Mouse (Mus musculus): ENCODE data around the gene Itgb5. TPM values are rescaled to one million over a fixed set of nuclear protein-coding genes. Genes with fewer than 3 reads are reported as not detected.
A peak's percentile ranks its signal among the peaks of the same experiment; 100 is the strongest.

Gene Itgb5
- polyA plus RNA-seq, 1 experiment from 2014 or later, result 46.9 TPM

DNA sequence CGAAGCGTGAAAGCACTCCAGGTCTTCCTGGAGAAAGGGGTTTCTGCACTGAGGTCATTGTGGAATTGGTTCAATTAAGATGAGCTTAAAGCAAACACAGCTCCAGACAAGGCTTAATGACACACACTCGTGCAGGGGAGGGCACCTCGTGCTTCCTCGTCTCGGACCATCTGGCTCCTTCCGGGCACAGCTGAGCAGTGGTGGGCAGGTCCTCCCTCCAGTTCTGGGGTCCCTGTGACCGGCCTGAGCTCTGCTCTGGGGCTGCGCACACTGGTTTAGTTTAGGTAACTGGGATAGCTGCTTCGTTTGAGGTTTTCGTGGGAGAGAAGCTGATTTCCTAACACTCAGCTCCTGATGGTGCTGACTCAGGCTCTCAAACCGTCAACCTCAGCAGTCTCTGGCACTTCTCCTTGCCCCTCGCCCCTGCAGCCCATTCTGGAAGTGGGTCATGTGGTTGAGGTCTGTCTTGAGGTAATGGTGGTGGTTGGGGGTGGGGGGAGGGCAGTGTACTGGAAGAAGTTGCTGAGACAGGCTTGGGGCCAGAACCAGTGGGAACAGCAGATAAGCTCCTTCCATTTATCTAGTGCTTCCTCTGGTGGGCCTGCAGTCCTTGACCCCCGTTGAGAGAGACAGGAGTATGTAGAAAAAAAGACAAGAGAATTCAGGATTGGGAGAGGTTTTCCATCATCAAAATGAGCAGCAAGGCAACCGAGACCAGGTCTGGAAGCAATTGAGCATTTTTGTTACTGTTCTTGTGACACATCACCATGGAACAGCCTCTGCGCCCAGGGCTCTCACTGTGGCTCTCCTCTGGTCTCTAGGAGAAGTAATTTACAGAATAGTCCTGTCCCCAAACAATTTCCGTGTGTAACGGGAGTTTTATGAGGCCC, 92.9 kb downstream of the Itgb5 start:
- 15% methylated on average over 18 of the region's 18 CpGs for WGBS
- no peak overlapping the region for H3K4me3 ChIP-seq (replicated peaks)
- no peaks in the 10 kb centered on the region for H3K27me3 ChIP-seq
- peaks cover 49% of the 10 kb centered on the region for H3K4me1 ChIP-seq
- H3K4me2 ChIP-seq, result peak overlapping the region; percentile 8
- H3K9ac ChIP-seq, result no peak overlapping the region
- no peaks in the 10 kb centered on the region for H3K9me3 ChIP-seq (replicated peaks)
- peaks cover 10% of the 10 kb centered on the region; the same call in 1 of the 2 replicates for H3K36me3 ChIP-seq
- peak; percentile 87 for ATAC-seq (replicated peaks; ENCODE audit: low FRiP score)
- H3K27ac ChIP-seq, result peak overlapping the region; percentile 80

DNA sequence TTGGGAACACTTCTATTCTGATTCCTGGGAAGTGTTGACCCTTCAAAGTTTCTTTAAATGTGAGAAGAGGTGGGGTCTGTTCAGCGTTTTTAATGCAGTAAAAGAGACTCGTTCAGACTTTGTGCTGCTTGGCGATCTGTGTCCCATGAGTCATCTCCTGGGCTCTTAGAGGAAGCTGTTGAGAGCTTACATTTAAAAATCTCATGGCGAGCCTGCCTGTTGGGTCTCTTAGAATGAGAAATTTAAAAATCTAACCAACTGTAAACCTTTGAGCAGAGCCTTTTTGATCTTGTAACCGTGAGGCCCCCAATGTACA, 93.5 kb downstream of the Itgb5 start:
- no peak overlapping the region for H3K4me3 ChIP-seq (replicated peaks)
- peaks cover 10% of the 10 kb centered on the region; the same call in 1 of the 2 replicates for H3K36me3 ChIP-seq
- H3K4me2 ChIP-seq, result no peak overlapping the region
- H3K4me1 ChIP-seq, result peaks cover 43% of the 10 kb centered on the region
- ATAC-seq (replicated peaks; ENCODE audit: low FRiP score), result no peak
- H3K9me3 ChIP-seq (replicated peaks), result no peaks in the 10 kb centered on the region
- 21% methylated on average over 5 of the region's 5 CpGs for WGBS
- H3K27me3 ChIP-seq, result no peaks in the 10 kb centered on the region
- H3K27ac ChIP-seq, result peak overlapping the region; percentile 80
- no peak overlapping the region for H3K9ac ChIP-seq

DNA sequence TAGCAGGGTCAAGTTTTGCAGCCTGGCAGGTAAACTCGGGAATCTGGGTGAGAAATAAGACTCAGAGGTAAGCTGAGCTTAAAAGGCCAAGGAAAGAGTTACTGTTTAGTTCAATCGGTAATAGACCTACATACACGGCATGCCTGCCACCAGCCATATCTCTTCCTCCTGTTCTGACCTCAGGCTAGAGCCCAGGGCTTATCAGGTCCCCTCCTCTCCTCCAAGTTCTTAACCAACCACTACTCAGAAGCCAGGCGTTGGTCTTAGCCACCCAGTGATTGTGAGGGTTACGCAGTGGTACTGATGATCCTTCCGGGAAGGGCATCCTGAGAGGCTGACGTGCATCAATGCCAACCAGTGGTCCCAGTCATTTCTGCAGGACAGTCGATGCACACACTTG, 94.3 kb downstream of the Itgb5 start:
- no peak overlapping the region for H3K4me3 ChIP-seq (replicated peaks)
- peaks cover 46% of the 10 kb centered on the region for H3K4me1 ChIP-seq
- H3K4me2 ChIP-seq, result no peak overlapping the region
- no peaks in the 10 kb centered on the region for H3K9me3 ChIP-seq (replicated peaks)
- no peaks in the 10 kb centered on the region for H3K27me3 ChIP-seq
- H3K9ac ChIP-seq, result no peak overlapping the region
- peak overlapping the region; percentile 80; the same call in 1 of the 2 replicates for H3K27ac ChIP-seq
- ATAC-seq (replicated peaks; ENCODE audit: low FRiP score), result no peak
- peaks cover 10% of the 10 kb centered on the region; the same call in 1 of the 2 replicates for H3K36me3 ChIP-seq
- 80% methylated on average over 8 of the region's 8 CpGs for WGBS

DNA sequence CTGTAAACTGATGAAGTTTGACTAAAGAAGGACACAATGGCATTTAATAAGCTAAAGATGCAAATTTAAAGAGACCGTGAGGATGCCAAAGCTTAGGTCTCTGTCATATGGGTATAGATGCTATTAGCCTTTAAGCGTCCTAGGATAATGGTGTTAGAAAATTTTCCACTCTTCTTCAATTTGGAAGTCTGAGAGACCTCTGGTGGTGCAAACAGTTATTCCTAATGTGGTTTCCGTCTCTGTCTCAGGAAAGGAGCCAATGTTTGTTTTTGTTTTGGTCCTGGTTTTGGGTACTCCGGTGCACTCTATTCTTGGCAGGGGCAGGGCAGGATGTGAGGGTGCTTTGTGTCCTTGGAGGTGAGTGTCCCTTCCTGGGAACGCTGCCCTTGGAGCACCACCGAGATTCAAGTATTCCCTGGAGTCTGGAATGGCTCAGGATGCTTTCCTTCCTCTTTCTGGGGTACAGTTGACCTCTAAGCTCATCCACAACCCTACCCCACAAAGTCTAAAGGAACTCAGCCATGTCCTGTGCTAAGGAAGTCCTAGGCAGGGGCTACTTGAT, 97.9 kb downstream of the Itgb5 start:
- no peak for ATAC-seq (replicated peaks; ENCODE audit: low FRiP score)
- no peaks in the 10 kb centered on the region for H3K27me3 ChIP-seq
- H3K9ac ChIP-seq, result no peak overlapping the region
- 70% methylated on average over 6 of the region's 6 CpGs for WGBS
- H3K4me3 ChIP-seq (replicated peaks), result no peak overlapping the region
- H3K9me3 ChIP-seq (replicated peaks), result no peaks in the 10 kb centered on the region
- H3K4me1 ChIP-seq, result peaks cover 34% of the 10 kb centered on the region
- no peak overlapping the region for H3K27ac ChIP-seq
- no peak overlapping the region for H3K4me2 ChIP-seq
- no peaks in the 10 kb centered on the region for H3K36me3 ChIP-seq

DNA sequence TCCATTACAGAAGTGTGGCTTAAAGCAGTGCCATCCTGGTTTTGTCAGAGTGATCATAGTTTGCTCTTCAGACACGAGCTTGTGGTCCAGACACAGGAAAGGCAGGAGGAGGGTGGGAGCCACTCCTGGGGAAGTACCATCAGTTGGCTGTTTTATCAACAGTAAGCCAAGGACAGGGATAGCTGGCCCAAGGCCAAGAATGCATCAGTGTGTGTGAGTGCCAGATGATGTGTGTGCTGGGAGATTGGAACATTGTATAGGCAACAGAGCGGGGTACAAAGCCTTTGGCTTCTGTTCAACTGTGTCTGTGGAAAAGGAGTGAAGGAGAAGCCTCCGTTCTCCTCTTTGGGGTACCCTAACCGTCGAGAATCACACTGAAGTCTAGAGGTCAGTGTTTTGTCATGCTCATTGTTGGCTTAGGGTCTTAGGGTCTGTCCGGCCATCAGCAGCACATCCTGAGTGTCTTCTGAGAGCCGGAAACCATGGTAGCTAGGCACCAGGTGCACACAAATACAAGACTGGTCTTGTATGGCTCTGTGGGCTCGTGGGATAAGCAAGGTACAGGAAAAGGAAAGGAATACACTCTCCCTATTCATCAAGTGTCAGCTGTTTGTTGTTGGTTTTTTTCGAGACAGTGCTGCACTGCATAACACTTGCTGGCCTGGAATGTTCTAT, 99.5 kb downstream of the Itgb5 start:
- H3K27me3 ChIP-seq, result no peaks in the 10 kb centered on the region
- peaks cover 32% of the 10 kb centered on the region for H3K4me1 ChIP-seq
- 76% methylated on average over 9 of the region's 9 CpGs for WGBS
- no peak overlapping the region for H3K9ac ChIP-seq
- no peaks in the 10 kb centered on the region for H3K36me3 ChIP-seq
- no peak for ATAC-seq (replicated peaks; ENCODE audit: low FRiP score)
- H3K4me2 ChIP-seq, result no peak overlapping the region
- no peak overlapping the region for H3K4me3 ChIP-seq (replicated peaks)
- H3K27ac ChIP-seq, result peak overlapping the region; percentile 45; the same call in 1 of the 2 replicates
- no peaks in the 10 kb centered on the region for H3K9me3 ChIP-seq (replicated peaks)

DNA sequence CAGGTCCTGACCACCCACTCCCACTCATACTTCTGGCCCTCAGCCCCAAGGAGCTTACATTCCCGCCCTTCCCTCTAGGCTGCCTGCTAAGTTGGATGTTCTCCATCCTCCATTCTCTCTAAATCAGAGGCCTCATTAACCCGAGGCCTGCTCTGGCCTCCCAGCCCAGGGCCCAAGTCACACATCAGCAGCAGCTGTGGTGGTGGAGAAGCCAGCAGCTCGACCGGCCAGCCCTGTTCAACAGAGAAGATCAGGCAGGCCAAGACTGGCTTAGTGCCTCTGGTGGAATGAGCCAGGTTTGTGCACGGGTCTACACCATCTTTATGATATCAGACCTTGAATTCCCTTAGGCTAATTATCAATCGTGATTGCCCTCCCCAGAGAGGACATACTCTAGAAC, 101.3 kb downstream of the Itgb5 start:
- H3K27ac ChIP-seq, result no peak overlapping the region
- H3K4me3 ChIP-seq (replicated peaks), result no peak overlapping the region
- H3K27me3 ChIP-seq, result 0 out of 2 replicates have a peak, but pooled peaks cover under 1% of the 10 kb centered on the region
- no peak for ATAC-seq (replicated peaks; ENCODE audit: low FRiP score)
- no peaks in the 10 kb centered on the region for H3K36me3 ChIP-seq
- peaks cover 42% of the 10 kb centered on the region for H3K4me1 ChIP-seq
- H3K9me3 ChIP-seq (replicated peaks), result no peaks in the 10 kb centered on the region
- H3K9ac ChIP-seq, result no peak overlapping the region
- H3K4me2 ChIP-seq, result no peak overlapping the region
- WGBS, result 85% methylated on average over 6 of the region's 6 CpGs

DNA sequence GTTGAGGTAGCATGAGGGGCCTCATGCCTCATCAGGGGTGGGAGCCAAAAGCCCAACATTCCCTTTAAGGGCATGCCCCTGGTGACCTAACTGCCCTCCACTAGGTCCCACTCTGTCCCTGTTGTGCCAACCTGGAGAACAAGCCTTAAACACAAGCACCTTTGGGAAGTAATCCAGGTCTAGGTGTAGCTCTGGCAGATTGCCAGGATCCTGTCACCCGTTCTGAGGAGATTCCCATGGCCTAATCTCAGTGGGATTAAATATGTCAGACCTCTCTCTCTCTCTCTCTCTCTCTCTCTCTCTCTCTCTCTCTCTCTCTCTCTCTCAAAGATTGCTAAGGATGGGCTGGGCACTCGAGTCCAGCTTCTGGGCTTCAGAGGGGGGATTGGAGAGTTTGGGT, 102.2 kb downstream of the Itgb5 start:
- no peak overlapping the region for H3K4me3 ChIP-seq (replicated peaks)
- no peaks in the 10 kb centered on the region for H3K9me3 ChIP-seq (replicated peaks)
- no peak overlapping the region for H3K9ac ChIP-seq
- H3K27me3 ChIP-seq, result peaks cover 8% of the 10 kb centered on the region; the same call in 1 of the 2 replicates
- no peak for ATAC-seq (replicated peaks; ENCODE audit: low FRiP score)
- H3K4me2 ChIP-seq, result no peak overlapping the region
- no peak overlapping the region for H3K27ac ChIP-seq
- peaks cover 43% of the 10 kb centered on the region for H3K4me1 ChIP-seq
- no peaks in the 10 kb centered on the region for H3K36me3 ChIP-seq
- 56% methylated on average over 2 of the region's 2 CpGs for WGBS

DNA sequence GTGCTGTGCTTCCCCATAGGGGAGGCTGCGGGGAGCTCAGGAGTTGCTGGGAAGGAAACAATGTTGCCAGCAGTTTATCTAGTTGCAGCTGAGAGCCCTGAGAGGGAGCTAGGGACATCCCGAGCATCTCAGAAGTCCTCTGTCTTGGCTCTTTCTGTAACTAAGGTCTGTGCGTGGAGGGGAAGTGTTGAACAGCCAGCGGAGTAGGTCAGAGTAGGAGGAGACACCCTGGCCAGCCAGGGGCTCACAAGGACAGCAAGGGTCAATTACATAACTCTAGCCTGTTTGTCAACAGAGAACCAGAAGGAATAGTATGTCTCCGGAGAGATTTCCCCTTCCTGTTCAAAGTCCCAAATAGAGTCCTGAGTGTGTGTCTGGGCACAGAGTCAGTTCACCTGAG, 102.7 kb downstream of the Itgb5 start:
- Histone ChIP-seq H3K4me1 (peaks cover 46% of the 10 kb centered on the region), H3K27ac (no peak overlapping the region), H3K9ac (no peak overlapping the region), H3K4me2 (no peak overlapping the region), H3K36me3 (no peaks in the 10 kb centered on the region), H3K4me3 (replicated peaks) (no peak overlapping the region), H3K27me3 (peaks cover 11% of the 10 kb centered on the region; the same call in 1 of the 2 replicates), H3K9me3 (replicated peaks) (no peaks in the 10 kb centered on the region)
- no peak for ATAC-seq (replicated peaks; ENCODE audit: low FRiP score)
- 52% methylated on average over 5 of the region's 5 CpGs for WGBS

DNA sequence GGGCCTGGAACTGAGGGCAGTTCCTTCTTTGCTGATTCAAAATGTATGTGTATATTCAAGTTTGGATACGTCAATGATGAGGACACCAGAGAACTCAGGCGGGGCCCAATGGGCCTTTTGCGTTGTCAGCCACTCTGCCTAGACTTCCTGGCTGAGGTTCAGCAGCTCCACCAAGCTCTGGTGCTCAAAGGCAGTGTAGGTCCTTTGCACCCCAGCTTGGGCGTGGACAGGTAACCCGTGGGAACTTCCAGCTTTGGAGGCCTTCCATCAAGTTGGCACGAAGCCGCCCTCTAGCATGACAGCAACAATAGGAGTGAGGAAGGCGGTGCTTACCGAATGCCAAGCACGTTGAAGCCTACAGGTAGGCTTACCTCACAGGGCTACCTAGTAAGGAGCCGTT, 103.9 kb downstream of the Itgb5 start:
- no peak overlapping the region for H3K4me3 ChIP-seq (replicated peaks)
- no peak overlapping the region for H3K27ac ChIP-seq
- H3K4me1 ChIP-seq, result peaks cover 53% of the 10 kb centered on the region
- no peaks in the 10 kb centered on the region for H3K9me3 ChIP-seq (replicated peaks)
- 88% methylated on average over 11 of the region's 11 CpGs for WGBS
- no peak overlapping the region for H3K4me2 ChIP-seq
- H3K9ac ChIP-seq, result no peak overlapping the region
- no peaks in the 10 kb centered on the region for H3K36me3 ChIP-seq
- no peak for ATAC-seq (replicated peaks; ENCODE audit: low FRiP score)
- peaks cover 20% of the 10 kb centered on the region for H3K27me3 ChIP-seq

DNA sequence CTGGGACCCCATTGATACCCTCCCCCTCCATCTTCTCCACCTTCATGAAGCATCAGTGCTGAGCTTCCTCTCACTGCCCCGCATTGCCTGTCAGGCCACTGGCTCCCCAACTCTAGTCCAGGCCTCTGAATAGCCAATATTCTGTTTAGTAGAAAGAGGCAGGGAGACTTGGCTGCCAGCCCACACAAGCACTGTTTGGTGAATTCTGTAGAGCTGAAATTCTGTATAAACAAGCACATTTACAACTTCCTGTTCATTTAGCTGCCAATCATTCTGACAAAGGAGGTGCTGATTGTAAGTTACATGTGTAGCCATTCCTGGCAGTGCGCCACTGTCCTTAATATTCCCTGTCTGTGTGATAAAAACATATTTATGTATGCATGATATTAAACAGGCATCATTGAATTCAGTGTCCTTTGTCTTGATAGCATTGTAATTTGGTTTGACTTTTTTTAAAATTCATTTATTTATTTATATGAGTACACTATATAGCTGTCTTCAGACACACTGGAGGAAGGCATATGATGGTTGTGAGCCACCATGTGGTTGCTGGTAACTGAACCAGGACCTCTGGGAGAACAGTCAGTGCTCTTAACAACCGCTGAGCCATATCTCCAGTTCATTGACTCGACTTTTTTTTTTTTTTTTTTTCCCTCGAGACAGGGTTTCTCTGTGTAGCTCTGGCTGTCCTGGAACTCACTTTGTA, 105.4 kb downstream of the Itgb5 start:
- no peak overlapping the region for H3K4me2 ChIP-seq
- WGBS, result 36% methylated on average over 5 of the region's 5 CpGs
- H3K4me3 ChIP-seq (replicated peaks), result no peak overlapping the region
- peaks cover 20% of the 10 kb centered on the region for H3K27me3 ChIP-seq
- no peaks in the 10 kb centered on the region for H3K36me3 ChIP-seq
- no peak overlapping the region for H3K9ac ChIP-seq
- H3K9me3 ChIP-seq (replicated peaks), result no peaks in the 10 kb centered on the region
- peak overlapping the region; percentile 67 for H3K27ac ChIP-seq
- peaks cover 58% of the 10 kb centered on the region for H3K4me1 ChIP-seq
- ATAC-seq (replicated peaks; ENCODE audit: low FRiP score), result peak; percentile 23

DNA sequence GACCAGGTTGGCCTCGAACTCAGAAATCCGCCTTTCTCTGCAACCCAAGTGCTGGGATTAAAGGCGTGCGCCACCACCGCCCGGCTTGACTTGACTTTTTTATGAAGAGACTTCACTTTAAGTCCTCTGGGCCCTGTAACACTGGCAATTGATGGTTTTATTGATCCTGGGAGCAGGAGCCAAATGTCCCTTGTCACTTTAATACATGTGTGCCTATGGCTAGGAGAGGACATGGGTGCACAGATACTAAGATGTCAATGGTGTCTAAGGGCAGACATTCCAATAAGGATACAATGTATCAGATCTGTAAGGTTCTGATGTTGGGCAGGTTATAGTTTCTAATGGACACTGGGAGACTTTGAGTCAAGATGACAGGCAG, 105.9 kb downstream of the Itgb5 start:
- Histone ChIP-seq H3K9me3 (replicated peaks) (no peaks in the 10 kb centered on the region), H3K27me3 (peaks cover 20% of the 10 kb centered on the region), H3K36me3 (no peaks in the 10 kb centered on the region), H3K4me2 (no peak overlapping the region), H3K4me3 (replicated peaks) (no peak overlapping the region), H3K9ac (no peak overlapping the region), H3K27ac (no peak overlapping the region), H3K4me1 (peaks cover 63% of the 10 kb centered on the region)
- WGBS, result 75% methylated on average over 6 of the region's 6 CpGs
- ATAC-seq (replicated peaks; ENCODE audit: low FRiP score), result no peak

DNA sequence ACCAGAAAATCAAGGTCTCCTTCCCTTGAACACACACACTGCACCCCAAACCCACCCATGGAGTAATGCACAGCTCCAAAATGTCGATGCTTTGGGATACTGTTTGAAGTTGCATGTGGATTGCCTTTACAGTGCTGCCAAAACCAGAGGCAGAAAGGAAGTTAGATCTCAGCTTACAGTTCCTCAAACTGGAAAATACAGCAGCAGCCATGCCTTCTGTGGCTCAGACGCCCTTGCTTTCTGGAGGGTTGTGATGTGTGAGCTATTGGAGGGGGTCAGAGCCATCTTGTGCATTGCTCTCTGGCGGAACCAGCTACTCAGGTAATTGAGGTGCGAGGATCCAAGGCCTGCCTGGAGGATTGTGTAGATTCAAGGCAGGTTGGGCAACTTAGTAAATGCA, 107.4 kb downstream of the Itgb5 start:
- Histone ChIP-seq H3K36me3 (no peaks in the 10 kb centered on the region), H3K9ac (no peak overlapping the region), H3K27ac (no peak overlapping the region), H3K9me3 (replicated peaks) (no peaks in the 10 kb centered on the region), H3K4me2 (no peak overlapping the region), H3K4me1 (peaks cover 73% of the 10 kb centered on the region), H3K4me3 (replicated peaks) (no peak overlapping the region), H3K27me3 (peaks cover 20% of the 10 kb centered on the region)
- ATAC-seq (replicated peaks; ENCODE audit: low FRiP score), result no peak
- 87% methylated on average over 4 of the region's 4 CpGs for WGBS
